Mouse (Mus musculus) natural killer cell, adult 2 months (primary cell): ENCODE results near the gene Ank.

ENCODE experiments used
- DNase-seq, 2 experiments: peaks; one replicate each; pipeline ENCODE4 v3.0.0; 2022; ENCODE audit warnings: low spot score in 2 of 2

The Ank gene

DNA sequence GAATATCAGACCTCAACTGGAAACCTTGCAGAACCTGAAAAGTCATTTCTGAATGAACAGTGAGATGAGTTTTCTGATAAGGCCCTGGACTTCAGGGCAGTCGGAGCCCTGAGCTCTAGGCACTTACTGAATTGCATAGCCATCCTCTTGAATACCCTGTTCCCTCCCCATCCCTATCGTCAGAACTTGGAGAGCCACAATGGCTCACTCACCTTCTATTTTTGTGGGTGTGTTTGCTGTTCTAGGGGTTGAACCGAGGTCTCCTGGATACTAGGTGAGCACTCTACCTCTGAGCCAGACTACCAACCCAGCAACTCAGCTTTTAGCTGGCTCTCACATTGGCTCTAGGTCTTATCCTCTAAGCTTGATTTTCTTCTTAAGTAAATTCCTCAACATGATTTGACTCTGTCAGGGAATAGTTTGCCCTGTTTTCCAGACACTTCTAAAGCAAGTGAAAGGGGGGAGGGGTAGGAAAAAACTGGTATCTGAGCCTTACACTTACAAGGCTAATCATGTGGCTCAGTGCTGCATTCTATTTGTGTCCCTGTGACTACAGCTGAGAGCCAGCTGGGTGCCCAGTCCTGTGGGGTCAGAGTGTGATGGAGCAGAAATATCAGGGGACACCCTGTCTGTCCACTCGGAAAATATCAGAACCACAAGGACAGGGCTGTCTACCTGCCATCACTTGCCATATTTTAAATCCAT, 71.2 kb downstream of the Ank start:
- DNase-seq = no peak

DNA sequence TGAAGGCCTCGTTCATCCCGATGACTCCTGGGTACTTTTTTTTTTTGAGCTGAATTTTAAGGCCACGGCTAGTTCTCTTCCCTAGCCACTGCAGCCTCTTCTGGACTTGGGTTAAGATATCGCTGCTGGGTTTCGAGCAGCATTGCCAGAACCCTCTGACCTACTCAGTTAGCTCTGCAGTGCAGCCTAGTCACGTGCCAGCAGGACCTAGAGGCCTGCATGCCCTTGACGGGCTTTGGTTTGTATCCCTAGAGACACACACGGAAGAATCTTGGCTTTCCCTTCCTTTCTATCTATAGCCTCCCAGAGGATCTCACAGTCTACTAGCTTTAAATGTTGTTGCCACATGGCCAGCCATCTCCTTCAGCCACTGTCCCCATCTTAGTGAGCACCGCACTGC, 73.3 kb downstream of the Ank start:
- no peak for DNase-seq

DNA sequence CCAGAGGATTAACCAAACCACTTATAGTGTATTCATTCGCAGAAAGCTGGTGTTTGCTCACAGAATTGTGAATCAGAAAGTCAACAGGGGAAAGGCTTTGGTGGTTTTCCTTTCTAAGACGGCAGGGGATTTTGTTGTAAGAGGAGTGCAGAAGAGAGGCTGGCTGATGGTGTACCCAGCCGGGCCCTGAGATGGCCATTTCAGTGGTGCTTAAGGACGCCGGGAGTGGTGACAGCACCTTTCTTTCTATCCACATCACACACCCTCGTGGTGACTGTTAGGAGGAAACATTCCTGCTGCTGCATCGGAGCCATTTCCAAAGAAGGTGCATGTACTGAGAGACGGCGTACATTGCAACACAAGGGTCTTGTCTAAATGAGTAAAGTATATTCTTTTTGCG, 78.7 kb downstream of the Ank start:
- no peak for DNase-seq

DNA sequence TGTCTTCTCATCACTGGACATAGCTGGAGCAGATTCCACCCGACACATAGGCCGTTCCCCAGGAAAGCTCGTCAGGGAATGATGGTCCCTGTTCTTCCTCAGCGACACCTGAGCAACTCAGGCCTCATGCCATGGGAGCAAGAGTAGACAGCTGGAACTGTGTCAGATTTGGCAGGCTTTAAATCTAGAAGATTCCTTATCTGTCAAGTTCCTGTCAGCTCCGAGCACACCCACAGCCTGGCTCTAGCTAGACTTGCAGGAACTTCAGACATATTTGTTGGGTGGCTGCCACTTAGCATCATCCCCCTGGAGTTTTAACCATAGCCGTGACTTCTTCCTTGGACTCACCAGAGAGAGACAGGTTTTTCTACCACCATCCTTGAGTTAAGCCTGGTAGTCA, 81.6 kb downstream of the Ank start:
- no peak for DNase-seq

DNA sequence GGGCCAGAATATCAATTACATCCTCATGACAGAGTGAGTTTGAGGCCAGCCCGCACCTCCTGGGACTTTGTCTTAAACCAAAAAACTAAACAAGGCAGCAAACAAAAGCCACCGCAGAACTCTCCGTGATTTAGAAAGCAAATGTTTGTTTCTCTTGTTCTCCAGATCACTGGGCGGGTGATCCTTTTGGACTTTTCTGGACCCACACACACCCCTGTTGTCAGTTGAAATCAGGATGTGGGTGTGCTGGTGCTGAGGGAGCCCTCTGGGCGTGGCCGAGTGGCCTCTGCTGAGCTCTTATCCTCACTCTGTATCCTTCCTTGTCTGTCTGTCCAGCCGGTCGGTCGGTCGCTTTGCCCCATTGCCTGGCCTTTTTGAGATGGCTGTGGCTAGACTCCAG, 82.6 kb downstream of the Ank start:
- DNase-seq = no peak

DNA sequence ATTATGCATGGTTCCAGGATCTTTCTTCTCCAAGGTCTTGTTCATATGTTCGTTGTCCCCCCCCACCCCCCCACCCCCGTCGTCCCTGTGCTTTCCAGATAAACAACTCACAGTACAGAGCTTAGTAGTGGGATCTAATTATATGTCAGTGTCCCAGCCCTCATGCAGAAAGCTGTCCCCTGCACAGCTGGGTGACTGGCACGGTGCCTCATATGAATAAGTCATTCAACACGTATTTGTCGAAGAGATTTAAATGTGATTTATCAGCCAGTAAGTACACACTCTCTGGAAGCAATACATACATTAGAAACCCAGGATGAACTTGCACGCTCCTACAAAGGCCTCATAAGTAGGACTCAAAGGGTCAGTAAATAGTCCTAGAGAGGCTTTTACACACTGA, 83.4 kb downstream of the Ank start:
- DNase-seq = no peak

DNA sequence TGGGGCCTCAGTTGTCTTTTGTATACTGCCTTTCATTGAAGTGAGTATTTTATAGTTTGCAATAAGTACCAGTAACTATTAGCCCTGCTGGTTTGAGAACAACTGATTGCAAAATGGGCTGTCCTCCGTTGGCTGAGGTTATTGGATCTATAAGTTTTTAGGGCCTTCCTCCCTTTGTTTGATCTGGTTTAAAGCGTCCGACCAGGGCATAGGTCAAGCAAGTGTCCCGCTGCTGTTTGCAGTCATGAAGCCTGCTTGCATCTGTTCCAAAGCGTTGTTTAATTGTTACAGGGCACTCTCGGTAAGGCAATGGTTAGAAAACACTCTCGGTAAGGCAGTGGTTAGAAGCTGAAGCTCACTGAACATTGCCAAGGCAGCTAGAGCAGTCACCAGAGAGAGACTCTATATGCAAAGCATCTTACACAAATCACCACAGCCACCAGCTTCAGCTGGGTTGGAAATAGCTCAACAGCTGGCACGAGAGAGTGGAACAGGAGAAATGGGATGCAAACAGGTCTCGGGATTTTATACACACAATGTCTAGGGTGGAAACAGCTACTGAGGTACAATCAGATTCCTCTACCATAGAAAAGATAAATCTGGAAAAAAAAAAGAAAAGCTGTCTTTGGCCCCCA, 84.0 kb downstream of the Ank start:
- DNase-seq = no peak

DNA sequence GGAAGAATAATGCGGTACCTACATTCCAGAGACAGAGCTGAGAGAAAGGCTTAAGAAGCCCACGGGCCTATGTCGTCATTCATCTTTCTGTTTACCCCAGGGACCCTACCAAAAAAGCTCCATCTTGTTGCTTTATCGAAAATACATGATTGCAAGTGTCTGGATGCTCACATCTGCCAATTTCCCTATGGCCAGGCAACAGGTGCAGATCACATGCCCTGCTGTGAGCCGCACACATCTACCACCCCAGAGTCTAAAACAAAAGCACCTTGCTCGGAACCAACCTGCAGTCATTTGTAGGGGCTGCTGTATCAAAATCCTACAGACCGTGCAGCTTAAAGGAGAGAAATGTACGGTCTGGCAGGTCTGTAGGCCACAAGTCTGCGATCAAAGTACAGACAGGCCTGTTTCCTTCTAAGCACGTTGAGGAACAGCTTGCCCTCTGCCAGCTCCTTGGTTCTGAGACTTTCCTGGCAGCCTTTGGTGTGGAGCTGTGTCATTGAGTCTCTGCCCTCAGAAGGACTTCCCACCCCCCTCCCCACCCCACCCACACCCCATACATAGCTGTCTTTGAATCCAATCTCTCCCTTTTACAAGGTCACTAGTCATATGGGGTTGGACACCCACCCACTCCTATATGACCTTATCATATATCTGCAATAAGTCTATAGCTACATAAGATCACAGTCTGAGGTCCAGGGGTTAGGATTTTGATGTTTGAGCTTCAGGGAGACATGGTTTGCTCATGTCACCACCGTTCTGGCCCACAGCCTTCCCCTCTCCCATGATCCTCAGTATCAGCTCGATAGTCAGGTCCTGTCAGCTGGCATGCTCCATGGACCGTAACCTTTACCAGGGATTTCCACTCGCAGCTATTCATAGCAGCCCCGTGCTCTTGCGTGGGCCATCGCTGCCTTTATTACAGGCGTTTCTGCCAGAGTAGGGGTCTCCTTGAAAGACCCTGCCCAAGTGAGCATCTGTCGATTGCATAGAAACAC, 84.9 kb downstream of the Ank start:
- no peak for DNase-seq

DNA sequence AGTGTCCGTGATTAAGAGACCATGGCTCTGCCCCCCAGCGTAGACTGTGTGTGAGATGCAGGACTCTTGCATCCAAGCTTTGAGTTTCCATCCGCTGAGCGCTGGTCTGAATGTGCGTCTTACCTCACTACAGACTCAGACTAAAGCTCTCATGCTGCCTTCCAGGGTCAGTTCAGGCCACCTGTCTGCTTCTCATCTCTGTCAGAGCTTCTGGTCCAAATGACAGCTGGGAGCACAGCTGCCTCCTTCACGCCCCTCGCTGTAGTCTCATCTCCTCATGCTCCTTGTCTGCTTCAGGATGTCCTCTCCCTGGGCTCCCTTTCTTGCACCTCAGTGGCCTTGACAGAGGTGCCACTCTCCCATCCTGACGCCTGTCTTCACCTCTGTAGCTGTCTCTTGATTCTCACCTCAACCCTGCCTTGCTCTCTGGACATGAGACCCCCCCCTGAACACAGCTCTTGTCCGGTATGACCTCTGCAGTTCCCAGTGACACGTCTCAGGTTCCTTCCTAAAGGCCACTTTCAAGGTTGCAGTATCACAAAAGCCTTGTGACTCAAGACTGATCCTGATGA, 85.7 kb downstream of the Ank start:
- no peak for DNase-seq

DNA sequence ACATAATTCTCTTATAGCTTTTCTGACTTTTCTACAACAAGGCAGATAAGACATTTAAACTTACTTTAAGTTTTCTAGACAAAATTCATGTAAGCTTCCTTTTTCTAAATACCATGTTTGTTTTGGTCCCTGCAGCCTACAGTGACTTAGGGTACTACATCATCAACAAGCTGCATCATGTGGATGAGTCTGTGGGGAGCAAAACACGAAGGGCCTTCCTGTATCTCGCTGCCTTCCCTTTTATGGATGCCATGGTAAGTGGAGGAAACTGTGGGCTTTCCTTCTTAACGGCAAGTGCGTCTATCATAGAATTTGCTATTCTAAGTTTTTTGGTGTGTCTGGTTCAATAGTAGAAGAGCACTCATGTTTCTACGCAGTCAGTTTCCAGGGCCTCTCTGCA, 87.1 kb downstream of the Ank start:
- no peak for DNase-seq

DNA sequence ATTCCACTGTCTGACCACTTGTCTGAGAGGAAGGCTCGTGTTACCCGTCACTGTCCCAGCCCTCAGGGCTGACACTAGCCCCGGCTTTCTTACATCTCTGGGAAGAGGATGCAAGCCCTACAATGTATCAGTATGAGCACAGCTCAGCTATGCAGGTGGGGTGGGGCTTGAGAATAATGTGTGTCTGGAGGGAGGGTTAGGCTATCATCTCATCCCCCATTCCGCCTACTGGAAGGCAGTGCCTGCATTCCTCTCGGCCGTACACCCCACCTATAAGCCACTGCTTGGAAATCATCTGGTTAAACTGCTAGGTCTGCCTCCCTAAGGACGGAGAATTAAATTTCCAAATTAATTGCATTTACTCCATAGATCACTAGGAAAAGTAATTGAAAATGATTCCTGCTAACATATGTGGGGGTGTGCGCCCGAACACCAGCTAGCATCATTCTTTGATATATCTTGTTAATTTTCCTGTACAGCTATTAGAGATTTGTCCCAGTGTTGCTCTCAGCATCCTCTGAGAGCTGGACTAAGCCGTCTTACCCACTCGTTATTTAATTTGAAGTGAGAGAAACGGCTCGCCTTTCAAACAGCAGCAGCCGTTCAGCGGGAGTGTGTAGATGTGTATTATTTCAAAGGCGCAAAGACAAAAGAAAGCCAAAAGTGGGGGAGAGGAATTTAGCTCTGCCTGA, 92.1 kb downstream of the Ank start:
- no peak for DNase-seq

DNA sequence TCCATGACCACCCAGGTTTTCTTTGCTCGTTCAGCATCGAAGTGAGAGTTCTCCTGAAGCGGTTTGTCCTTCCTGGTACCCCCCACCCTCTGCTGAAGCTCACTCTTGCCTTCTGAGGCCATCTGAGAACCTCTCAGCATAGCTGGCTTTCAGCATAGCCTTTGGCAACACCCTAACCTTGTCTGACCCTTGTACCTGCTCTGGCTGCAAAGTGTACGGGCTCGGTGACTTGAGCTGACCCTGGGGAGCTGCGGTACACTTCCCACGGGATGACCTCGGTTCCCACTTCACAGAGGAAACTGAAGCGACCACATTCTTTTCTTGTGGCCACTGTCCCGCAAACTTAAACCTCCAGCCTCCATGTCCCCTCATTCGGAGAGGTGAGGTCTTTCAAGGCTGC, 93.8 kb downstream of the Ank start:
- DNase-seq = no peak

DNA sequence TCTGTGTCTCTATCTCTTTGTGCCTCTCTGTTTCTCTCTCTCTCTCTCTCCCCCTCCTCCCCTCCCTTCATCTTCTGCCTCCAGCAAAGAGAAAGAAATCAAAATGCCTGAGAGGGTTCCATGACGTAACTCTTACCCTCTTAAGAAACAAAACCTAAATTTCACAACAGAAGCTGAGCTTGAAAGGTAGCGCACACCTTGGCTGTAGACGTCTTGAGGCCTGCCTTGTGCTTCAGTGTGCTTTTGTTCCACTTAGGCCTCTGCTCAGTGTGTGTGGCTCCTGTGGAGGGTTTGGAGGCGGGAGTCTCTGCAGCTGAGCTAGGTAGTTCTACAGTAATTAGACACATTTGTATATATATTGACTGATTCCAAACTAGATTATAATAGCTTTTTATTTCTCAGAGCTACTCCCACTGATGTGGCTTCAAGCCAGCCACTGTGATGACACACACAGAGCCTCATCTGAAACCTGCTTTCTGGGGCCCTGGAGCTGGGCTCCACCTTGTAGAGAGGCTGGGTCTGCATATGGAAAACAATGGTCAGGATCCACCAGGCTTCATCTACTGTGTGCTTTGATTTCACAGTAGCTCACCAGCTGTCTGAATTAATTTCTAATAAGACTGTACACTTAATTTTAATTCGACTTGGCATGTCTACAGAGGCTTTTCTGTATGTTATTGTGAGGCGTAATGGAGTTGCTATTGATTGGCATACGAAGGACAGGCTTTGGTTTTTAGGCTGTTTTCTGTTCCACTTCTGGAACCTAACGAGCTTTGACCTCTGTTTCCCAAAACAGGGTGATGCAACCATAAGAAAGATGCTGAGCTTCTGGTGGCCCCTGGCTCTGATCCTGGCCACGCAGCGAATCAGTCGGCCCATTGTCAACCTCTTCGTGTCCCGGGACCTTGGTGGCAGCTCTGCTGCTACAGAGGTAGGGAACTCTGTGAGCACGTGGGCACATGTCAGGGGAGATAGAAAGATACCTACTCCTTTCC, 97.9 kb downstream of the Ank start:
- DNase-seq = no peak

DNA sequence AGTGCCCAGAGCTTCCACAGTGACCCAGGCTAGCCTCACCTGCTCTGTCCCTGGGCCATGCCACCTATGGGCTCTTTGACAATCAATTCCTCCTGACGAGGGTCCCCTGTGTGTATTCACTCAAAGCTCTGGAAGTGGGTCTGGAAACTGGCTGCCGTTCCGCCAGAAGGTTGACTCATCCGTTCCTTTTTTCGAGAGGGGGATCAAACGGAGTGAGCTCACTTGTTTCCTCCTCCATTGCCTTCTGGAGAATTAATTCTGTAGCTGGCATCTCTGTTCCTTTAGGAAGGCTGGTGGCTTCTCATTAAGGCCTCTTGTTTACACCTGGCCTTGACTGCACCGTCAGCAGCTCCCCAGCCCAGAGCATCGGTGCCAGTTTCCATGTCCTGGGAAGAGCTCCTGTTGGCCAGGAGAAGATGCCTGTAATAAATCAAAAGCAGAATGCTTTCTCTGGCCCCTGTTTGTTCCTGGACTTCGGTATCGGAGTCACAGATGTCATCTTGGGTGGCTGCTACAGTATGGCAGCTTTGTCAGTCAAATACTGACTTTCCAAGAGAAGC, 99.2 kb downstream of the Ank start:
- no peak for DNase-seq

DNA sequence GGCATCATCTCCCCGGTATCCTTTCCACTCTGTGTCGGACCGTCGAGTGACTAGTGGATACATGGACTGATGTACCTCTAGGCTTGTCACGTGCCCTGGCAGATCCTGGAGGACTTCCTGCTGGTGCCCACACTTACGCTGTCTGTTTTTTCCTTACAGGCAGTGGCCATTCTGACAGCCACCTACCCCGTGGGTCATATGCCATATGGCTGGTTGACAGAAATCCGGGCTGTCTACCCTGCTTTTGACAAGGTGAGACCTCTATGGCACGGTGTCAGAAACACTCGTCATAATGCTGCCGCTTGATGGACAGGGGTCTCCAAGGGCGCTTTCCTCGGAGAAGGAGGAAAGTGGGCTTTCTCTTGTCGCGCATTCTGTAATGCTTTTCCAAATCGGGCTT, 100.9 kb downstream of the Ank start:
- DNase-seq = no peak

DNA sequence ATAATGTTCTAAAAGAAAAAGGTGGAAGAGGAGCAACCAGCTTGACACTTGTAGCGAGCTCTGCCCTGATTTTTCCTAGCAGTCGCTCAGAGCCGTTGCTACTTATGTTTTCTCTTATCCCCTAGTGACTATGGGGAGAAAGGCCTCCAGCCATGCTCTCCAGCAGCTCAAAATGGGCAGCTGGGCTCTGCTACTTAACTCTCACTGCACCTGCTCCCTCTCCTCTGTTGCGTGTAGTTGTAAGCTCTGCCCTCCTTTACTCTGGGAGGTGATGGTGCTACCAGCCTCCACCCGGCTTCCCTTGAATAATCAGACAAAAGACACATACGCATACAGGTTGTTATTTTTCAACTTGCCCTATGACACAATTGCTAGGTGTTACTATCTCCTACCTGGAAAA, 101.9 kb downstream of the Ank start:
- DNase-seq = no peak

DNA sequence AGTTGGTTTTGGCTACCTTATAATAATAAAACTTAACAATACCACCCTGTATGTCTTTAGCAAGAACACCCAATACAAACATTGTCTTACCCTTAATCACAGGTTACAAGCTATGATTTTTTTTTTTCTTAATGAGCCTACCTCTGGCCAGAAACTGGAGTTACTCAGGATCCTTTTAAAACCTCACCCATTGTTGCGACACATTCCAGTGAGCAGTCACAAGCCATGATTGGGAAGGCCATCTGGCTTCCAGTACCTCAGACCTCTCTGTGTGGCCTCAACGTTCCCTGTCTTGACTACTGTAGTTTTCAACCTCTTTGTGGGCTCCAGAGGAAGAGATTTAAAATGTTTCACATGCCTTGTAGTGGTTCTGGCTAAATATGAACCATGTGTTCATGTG, 103.4 kb downstream of the Ank start:
- DNase-seq = no peak

DNA sequence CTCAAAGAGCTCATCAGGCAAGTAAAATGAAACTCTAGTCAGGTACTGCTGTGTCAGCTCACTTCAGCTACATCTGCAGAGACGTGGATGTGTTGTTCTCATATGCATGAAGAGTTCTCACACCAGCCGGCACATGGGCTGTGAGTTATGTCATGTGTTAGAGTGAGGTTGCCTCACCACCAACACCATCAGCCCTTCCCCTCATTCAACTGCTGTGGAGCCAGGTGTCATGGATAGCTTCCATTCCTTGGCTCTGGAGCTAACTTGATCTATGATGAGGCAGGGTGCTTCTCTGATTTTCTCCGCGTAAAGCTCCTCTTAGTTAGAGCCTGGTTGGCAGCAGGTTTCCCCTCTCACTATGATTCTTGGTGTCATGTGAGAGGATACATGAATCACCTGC, 103.9 kb downstream of the Ank start:
- DNase-seq = no peak

DNA sequence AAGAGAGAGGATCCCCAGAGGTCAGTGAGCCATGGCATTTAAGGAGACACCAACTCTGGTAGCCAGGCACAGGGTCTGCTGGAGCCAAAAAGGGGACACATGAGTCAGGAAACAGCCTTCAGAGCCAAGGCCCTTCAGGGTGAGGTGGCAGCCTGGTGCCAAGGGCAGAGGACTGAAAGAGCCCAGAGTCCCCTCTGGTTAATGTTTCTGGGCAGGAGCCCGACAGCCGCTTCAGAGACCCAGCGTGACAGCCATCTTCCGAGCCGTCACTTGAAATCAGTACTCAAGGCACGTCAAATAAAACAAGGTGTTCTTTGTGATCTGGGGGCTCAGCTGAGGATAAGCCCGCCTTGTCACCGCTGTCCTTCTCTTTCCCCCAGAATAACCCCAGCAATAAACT, 104.7 kb downstream of the Ank start:
- DNase-seq = no peak
